Mouse (Mus musculus) telencephalon, adult 2 months (tissue): ENCODE results near the gene Spc24.

Experiments
- DNase-seq: peaks from one replicate; pipeline ENCODE4 v3.0.0-alpha.2; 2011; ENCODE audit warnings: low read depth, low spot score

The Spc24 gene

DNA sequence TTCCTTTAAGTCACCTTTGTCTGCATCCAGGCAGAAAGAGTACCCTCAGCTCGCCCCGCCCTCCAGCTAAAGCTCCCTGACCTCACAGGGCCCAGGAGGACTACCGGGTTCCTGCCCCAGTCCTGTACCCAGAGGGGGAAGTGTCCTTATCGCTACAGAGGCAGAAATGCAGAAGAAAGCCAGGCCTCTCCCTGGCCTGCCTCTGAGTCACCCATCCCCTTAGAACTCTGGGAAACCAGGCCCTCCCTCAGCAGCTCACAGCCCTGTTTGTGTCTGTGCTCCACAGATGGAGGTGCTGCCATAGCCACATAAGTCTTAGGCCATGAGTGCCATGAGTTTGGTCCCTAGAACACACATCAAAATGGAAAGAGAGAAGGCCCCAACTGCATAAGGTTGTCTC lies 44.8 kb downstream of the Spc24 start:
- DNase-seq, result no peak

DNA sequence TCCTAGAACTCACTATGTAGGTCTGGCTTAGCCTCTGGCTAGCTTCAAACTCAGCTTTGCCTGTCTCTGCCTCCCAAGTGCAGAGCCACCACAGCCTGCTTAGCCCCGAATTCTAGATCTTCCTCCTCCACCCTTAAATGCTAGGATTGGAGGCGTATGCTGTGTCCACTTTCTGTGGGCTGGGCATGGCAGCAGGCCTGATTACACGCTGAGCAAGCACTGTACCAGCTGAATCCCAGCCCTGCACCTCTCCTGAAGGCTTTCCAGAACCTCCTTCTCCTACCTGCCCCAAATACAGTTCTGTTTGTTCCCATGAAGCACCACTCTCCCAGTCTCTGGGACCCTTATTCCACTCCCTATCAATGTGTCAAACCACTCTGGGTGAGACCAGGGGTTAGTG lies 50.8 kb downstream of the Spc24 start:
- no peak for DNase-seq

DNA sequence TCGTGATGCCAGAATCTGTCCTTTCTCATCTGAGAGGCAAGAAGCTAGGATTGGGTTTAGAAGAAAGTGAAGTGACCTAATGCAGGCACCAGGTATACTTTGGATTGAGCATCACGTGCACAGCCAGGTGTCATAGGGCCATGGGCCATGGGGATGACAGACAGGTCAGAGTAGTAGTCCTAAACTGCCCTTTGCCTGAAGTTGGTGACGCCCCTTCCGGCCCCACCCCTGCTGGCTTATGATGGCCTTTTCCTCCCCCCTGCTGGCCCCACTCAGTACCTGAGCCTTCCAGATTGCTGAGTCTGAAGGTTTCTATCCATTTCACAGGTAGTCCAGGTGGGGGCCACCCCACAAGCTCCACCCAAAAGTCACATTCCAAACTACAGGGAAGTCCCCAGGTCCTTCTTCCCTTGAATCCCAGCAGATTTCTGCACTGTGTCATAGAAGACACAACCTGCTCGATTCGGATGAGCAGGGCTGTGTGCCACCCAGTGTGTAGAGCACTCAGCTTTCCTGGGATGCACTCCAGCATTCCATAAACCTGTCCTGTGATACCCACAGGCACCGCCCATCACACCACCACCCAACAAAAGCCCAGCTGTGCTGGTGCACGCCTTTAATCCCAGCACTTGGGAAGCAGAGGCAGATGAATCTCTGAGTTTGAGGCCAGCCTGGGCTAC lies 53.4 kb downstream of the Spc24 start:
- no peak for DNase-seq

DNA sequence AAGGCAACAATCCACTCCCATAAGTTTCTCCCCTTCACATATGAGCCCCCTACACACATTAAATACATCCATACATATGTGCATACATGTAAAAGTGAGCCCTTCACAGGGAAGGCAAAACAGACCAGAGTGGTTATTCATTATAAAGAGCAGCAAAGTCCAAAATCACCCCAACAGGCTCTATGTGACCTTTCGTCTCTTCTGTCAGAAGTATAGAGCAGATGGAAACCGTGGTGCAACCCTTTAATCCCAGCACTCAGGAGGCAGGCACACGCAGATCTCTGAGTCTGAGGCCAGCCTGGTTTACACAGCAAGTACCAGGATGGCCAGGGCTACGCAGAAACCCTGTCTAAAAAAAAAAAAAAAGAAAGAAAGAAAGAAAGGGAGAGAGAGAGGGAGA lies 54.0 kb downstream of the Spc24 start:
- no peak for DNase-seq
